30 mouse cellular contexts compared by ENCODE assay signal in the genomic region with DNA sequence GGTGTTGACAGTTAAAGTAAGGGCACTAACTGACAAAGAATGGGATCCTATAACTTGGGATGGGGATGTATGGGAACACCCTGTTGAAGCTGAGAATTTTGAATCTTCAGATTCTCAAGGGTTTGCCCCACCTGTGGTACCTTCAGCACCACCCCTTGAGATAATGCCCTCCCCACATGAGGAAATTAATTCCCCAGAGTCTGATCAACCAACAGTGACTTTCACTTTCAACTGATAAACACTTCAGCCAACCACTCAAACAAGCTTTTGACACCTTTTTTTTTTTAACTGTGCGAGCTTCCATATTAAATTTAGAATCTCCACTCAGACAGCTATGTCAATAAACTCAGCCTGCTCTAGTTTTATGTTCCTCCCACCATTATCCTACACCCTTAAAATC. TPM values are rescaled to one million over a fixed set of nuclear protein-coding genes. Genes with fewer than 3 reads are reported as not detected.
DNase-seq lines count a peak whose midpoint lies in the region; ATAC-seq and TF ChIP-seq lines count a peak whose summit lies in the region.
"Had no signal": no experiment of that assay in that cellular context is flagged by ENCODE, and none has a peak within 500 bp of the region (broad histone marks: within the 10 kb centered on the region; RNA-seq: fewer than 3 reads in every experiment).

No protein-coding gene starts in this region.

- no peak for TF ChIP-seq CTCF in thymus, adult 2 months (IDR thresholded peaks at IDR 0.05; ENCODE audit: borderline replicate concordance, control insufficient read depth, extremely low read depth, insufficient read depth, low read length, poor library complexity)

- ATAC-seq in neutrophil, adult 5-6 weeks (ENCODE audit: extremely low read depth, insufficient number of reproducible peaks, low FRiP score, poor library complexity, severe bottlenecking), result peak; percentile 77
- ATAC-seq: forebrain, embryonic 13.5 days; forebrain, embryonic 15.5 days; forebrain, postnatal 0 days had no signal

- 83% methylated on average over 1 of the region's 1 CpGs for WGBS in forebrain, embryonic 10.5 days
- WGBS in thymus, adult 2 months, result 80% methylated on average over 1 of the region's 1 CpGs

- TF ChIP-seq POLR2A in thymus, adult 2 months (IDR thresholded peaks at IDR 0.05; ENCODE audit: control insufficient read depth, extremely low read depth, insufficient read depth, low read length, poor library complexity), result no peak

- no peaks in the 10 kb centered on the region for H3K4me1 ChIP-seq in forebrain, embryonic 10.5 days
- no peaks in the 10 kb centered on the region for H3K4me1 ChIP-seq in thymus, adult 2 months (replicated peaks; ENCODE audit: control insufficient read depth, insufficient read depth, low read length)
- H3K4me1 ChIP-seq: embryonic facial prominence, embryonic 13.5 days; embryonic facial prominence, embryonic 15.5 days; forebrain, embryonic 13.5 days; forebrain, embryonic 15.5 days had no signal

- H3K9me3 ChIP-seq in forebrain, embryonic 10.5 days, result no peaks in the 10 kb centered on the region
- H3K9me3 ChIP-seq: embryonic facial prominence, embryonic 13.5 days; embryonic facial prominence, embryonic 15.5 days; forebrain, embryonic 13.5 days; forebrain, embryonic 15.5 days had no signal

- H3K27ac ChIP-seq in forebrain, embryonic 10.5 days, result no peak overlapping the region
- H3K27ac ChIP-seq in thymus, adult 2 months (ENCODE audit: control insufficient read depth, insufficient read depth, low read length), result no peak overlapping the region
- H3K27ac ChIP-seq: embryonic facial prominence, embryonic 13.5 days; embryonic facial prominence, embryonic 15.5 days; forebrain, embryonic 13.5 days; forebrain, embryonic 15.5 days had no signal

- DNase-seq in spleen, postnatal 36 days (ENCODE audit: low spot score in 2 of 2), result peak; percentile 29 to 39
- DNase-seq in spleen, adult 18-20 months, result no peak
- DNase-seq in B cell, adult 2 months, result peak; percentile 5 to 7
- no peak for DNase-seq in kidney, adult 8-10 months
- no peak for DNase-seq in forebrain, embryonic 10.5 days (ENCODE audit: extremely low spot score, low spot score)
- no peak for DNase-seq in thymus, adult 2 months
- DNase-seq: adrenal gland, adult 2 months; adrenal gland, postnatal 10 days; adrenal gland, postnatal 36 days; cerebellum, adult 11 months; cerebellum, adult 18-20 months; cerebellum, adult 8-10 months; cerebellum, adult 9-11 months; cerebellum, postnatal 14 days; cerebellum, postnatal 36 days; embryo, embryonic 11 days; forebrain, postnatal 0 days had no signal

- H3K27me3 ChIP-seq in forebrain, embryonic 10.5 days (ENCODE audit: poor library complexity, severe bottlenecking), result no peaks in the 10 kb centered on the region
- no peaks in the 10 kb centered on the region for H3K27me3 ChIP-seq in thymus, adult 2 months (ENCODE audit: control insufficient read depth, insufficient read depth, low read length)
- H3K27me3 ChIP-seq: embryonic facial prominence, embryonic 13.5 days; embryonic facial prominence, embryonic 15.5 days; forebrain, embryonic 13.5 days; forebrain, embryonic 15.5 days had no signal

- no peak overlapping the region for H3K4me3 ChIP-seq in forebrain, embryonic 10.5 days
- no peak overlapping the region for H3K4me3 ChIP-seq in thymus, adult 2 months (ENCODE audit: control insufficient read depth, insufficient read depth, low read length)
- H3K4me3 ChIP-seq: embryonic facial prominence, embryonic 13.5 days; embryonic facial prominence, embryonic 15.5 days; erythroblast, embryonic 14.5 days; forebrain, embryonic 13.5 days; forebrain, embryonic 15.5 days had no signal

- H3K36me3 ChIP-seq in forebrain, embryonic 10.5 days (replicated peaks), result no peaks in the 10 kb centered on the region
- no peaks in the 10 kb centered on the region for H3K36me3 ChIP-seq in thymus, adult 2 months (ENCODE audit: control insufficient read depth, insufficient read depth, low read length)
- H3K36me3 ChIP-seq: embryonic facial prominence, embryonic 13.5 days; embryonic facial prominence, embryonic 15.5 days; forebrain, embryonic 15.5 days had no signal

RNA-seq across cellular contexts. Expression of a gene that starts 3.6 kb away (rescaled TPM):
- 0.81 and 1.4 TPM in 2 replicates for total RNA-seq in neutrophil, adult 5-6 weeks (2017)
- not detected in 2 replicates for polyA plus RNA-seq in forebrain, embryonic 10.5 days (2016; fragmentation: Nextera tagmentation; extraction: Ambion mirVana)
- polyA plus RNA-seq in thymus, adult 2 months (2012; rRNA removed), result 0.07 TPM in 1 of 2 replicates, not detected in the other
- total RNA-seq: adrenal gland, adult 2 months; adrenal gland, postnatal 10 days; adrenal gland, postnatal 36 days; common myeloid progenitor, adult 5-6 weeks; ES-E14; MEL had no signal
- polyA plus RNA-seq: adrenal gland, adult 2 months; brain, embryonic 14.5 days; C2C12; embryonic facial prominence, embryonic 11.5 days; embryonic facial prominence, embryonic 13.5 days; embryonic facial prominence, embryonic 15.5 days; erythroblast, embryonic 14.5 days; forebrain, embryonic 11.5 days; forebrain, embryonic 13.5 days; forebrain, embryonic 15.5 days had no signal

RNA-seq across cellular contexts. Expression of a gene that starts 35.2 kb away (rescaled TPM):
- not detected in 2 replicates for total RNA-seq in neutrophil, adult 5-6 weeks (2017)
- not detected in 2 replicates for polyA plus RNA-seq in forebrain, embryonic 10.5 days (2016; fragmentation: Nextera tagmentation; extraction: Ambion mirVana)
- polyA plus RNA-seq in thymus, adult 2 months (2012; rRNA removed), result not detected in 2 replicates
- total RNA-seq: adrenal gland, adult 2 months; adrenal gland, postnatal 10 days; adrenal gland, postnatal 36 days; common myeloid progenitor, adult 5-6 weeks; ES-E14; forebrain, postnatal 0 days; MEL had no signal
- polyA plus RNA-seq: adrenal gland, adult 2 months; brain, embryonic 14.5 days; C2C12; embryonic facial prominence, embryonic 11.5 days; embryonic facial prominence, embryonic 13.5 days; embryonic facial prominence, embryonic 15.5 days; erythroblast, embryonic 14.5 days; forebrain, embryonic 11.5 days; forebrain, embryonic 13.5 days; forebrain, embryonic 15.5 days; forebrain, postnatal 0 days had no signal

RNA-seq across cellular contexts. Expression of a gene that starts 37.5 kb away (rescaled TPM):
- 0.93 TPM in 1 of 2 replicates, not detected in the other for total RNA-seq in neutrophil, adult 5-6 weeks (2017)
- not detected in 2 replicates for polyA plus RNA-seq in forebrain, embryonic 10.5 days (2016; fragmentation: Nextera tagmentation; extraction: Ambion mirVana)
- polyA plus RNA-seq in thymus, adult 2 months (2012; rRNA removed), result not detected in 2 replicates
- total RNA-seq: adrenal gland, adult 2 months; adrenal gland, postnatal 10 days; adrenal gland, postnatal 36 days; common myeloid progenitor, adult 5-6 weeks; ES-E14; forebrain, postnatal 0 days; MEL had no signal
- polyA plus RNA-seq: adrenal gland, adult 2 months; brain, embryonic 14.5 days; C2C12; embryonic facial prominence, embryonic 11.5 days; embryonic facial prominence, embryonic 13.5 days; embryonic facial prominence, embryonic 15.5 days; erythroblast, embryonic 14.5 days; forebrain, embryonic 11.5 days; forebrain, embryonic 13.5 days; forebrain, embryonic 15.5 days; forebrain, postnatal 0 days had no signal

Comparison
In these comparisons a context has a peak if more than half of its experiments do, and no peak if none do; other contexts are left out.
1. DNase-seq: peak in spleen, postnatal 36 days (2 of 2) and B cell, adult 2 months (2 of 2); none in spleen, adult 18-20 months (0 of 2), kidney, adult 8-10 months (0 of 2), forebrain, embryonic 10.5 days (single experiment) and thymus, adult 2 months (single experiment).